Mouse (Mus musculus): ENCODE results near the gene Ccdc187. TPM values are rescaled to one million over a fixed set of nuclear protein-coding genes. Genes with fewer than 3 reads are reported as not detected.

Ccdc187 gene
- polyA plus RNA-seq, 1 experiment from 2014 or later, result 0.09 TPM

GRCm38 (mm10) chr2:26329402-26329801 lies 35.0 kb upstream of the Ccdc187 start:
- WGBS (ENCODE audit: insufficient replicate concordance), result 49% methylated on average over 8 of the region's 8 CpGs
- Histone ChIP-seq H3K27me3 (ENCODE audit: control insufficient read depth, insufficient read depth, low read length) (no peaks in the 10 kb centered on the region), H3K36me3 (ENCODE audit: control insufficient read depth, insufficient read depth, low read length) (peaks cover 29% of the 10 kb centered on the region), H3K9me3 (replicated peaks; ENCODE audit: control insufficient read depth, low read length) (no peaks in the 10 kb centered on the region), H3K4me2 (no peak overlapping the region), H3K4me1 (ENCODE audit: control insufficient read depth, insufficient read depth, low read length) (peaks cover 16% of the 10 kb centered on the region), H3K27ac (ENCODE audit: low read depth, low read length) (peak overlapping the region; percentile 76), H3K4me3 (ENCODE audit: low read depth, low read length) (no peak overlapping the region), H3K9ac (ENCODE audit: low read depth, low read length) (no peak overlapping the region)
- 0 out of 2 replicates have a peak, but pooled peaks have one; percentile 52 for ATAC-seq (replicated peaks; ENCODE audit: insufficient number of reproducible peaks, low FRiP score, low TSS enrichment)

- H3K4me3 ChIP-seq (ENCODE audit: low read depth, low read length), result no peak overlapping the region
- no peak overlapping the region for H3K4me2 ChIP-seq
- peaks cover 40% of the 10 kb centered on the region for H3K36me3 ChIP-seq (ENCODE audit: control insufficient read depth, insufficient read depth, low read length)
- WGBS (ENCODE audit: insufficient replicate concordance), result 91% methylated on average over 4 of the region's 4 CpGs
- no peak overlapping the region for H3K27ac ChIP-seq (ENCODE audit: low read depth, low read length)
- no peaks in the 10 kb centered on the region for H3K9me3 ChIP-seq (replicated peaks; ENCODE audit: control insufficient read depth, low read length)
- H3K27me3 ChIP-seq (ENCODE audit: control insufficient read depth, insufficient read depth, low read length), result no peaks in the 10 kb centered on the region
- H3K4me1 ChIP-seq (ENCODE audit: control insufficient read depth, insufficient read depth, low read length), result peaks cover 16% of the 10 kb centered on the region
- H3K9ac ChIP-seq (ENCODE audit: low read depth, low read length), result no peak overlapping the region
- ATAC-seq (replicated peaks; ENCODE audit: insufficient number of reproducible peaks, low FRiP score, low TSS enrichment), result no peak
Observed at GRCm38 (mm10) chr2:26327852-26328251, 33.5 kb upstream of the Ccdc187 start.

- Histone ChIP-seq H3K9ac (ENCODE audit: low read depth, low read length) (no peak overlapping the region), H3K9me3 (replicated peaks; ENCODE audit: control insufficient read depth, low read length) (no peaks in the 10 kb centered on the region), H3K27me3 (ENCODE audit: control insufficient read depth, insufficient read depth, low read length) (no peaks in the 10 kb centered on the region), H3K36me3 (ENCODE audit: control insufficient read depth, insufficient read depth, low read length) (peaks cover 35% of the 10 kb centered on the region), H3K4me2 (no peak overlapping the region), H3K27ac (ENCODE audit: low read depth, low read length) (peak overlapping the region; percentile 41), H3K4me1 (ENCODE audit: control insufficient read depth, insufficient read depth, low read length) (peaks cover 16% of the 10 kb centered on the region), H3K4me3 (ENCODE audit: low read depth, low read length) (no peak overlapping the region)
- peak; percentile 56 for ATAC-seq (replicated peaks; ENCODE audit: insufficient number of reproducible peaks, low FRiP score, low TSS enrichment)
- 57% methylated on average over 15 of the region's 15 CpGs for WGBS (ENCODE audit: insufficient replicate concordance)
Observed at GRCm38 (mm10) chr2:26325386-26326181, 31.2 kb upstream of the Ccdc187 start.

- Histone ChIP-seq H3K4me2 (no peak overlapping the region), H3K4me3 (ENCODE audit: low read depth, low read length) (no peak overlapping the region), H3K27ac (ENCODE audit: low read depth, low read length) (peak overlapping the region; percentile 18; the same call in 1 of the 2 replicates), H3K9ac (ENCODE audit: low read depth, low read length) (no peak overlapping the region), H3K4me1 (ENCODE audit: control insufficient read depth, insufficient read depth, low read length) (peaks cover 15% of the 10 kb centered on the region), H3K36me3 (ENCODE audit: control insufficient read depth, insufficient read depth, low read length) (peaks cover 35% of the 10 kb centered on the region), H3K9me3 (replicated peaks; ENCODE audit: control insufficient read depth, low read length) (no peaks in the 10 kb centered on the region), H3K27me3 (ENCODE audit: control insufficient read depth, insufficient read depth, low read length) (no peaks in the 10 kb centered on the region)
- 63% methylated on average over 2 of the region's 2 CpGs for WGBS (ENCODE audit: insufficient replicate concordance)
- no peak for ATAC-seq (replicated peaks; ENCODE audit: insufficient number of reproducible peaks, low FRiP score, low TSS enrichment)
Observed at GRCm38 (mm10) chr2:26324917-26325316, 30.6 kb upstream of the Ccdc187 start.

- Histone ChIP-seq H3K27me3 (ENCODE audit: control insufficient read depth, insufficient read depth, low read length) (no peaks in the 10 kb centered on the region), H3K9me3 (replicated peaks; ENCODE audit: control insufficient read depth, low read length) (no peaks in the 10 kb centered on the region), H3K4me2 (no peak overlapping the region), H3K36me3 (ENCODE audit: control insufficient read depth, insufficient read depth, low read length) (peaks cover 35% of the 10 kb centered on the region), H3K4me3 (ENCODE audit: low read depth, low read length) (no peak overlapping the region), H3K4me1 (ENCODE audit: control insufficient read depth, insufficient read depth, low read length) (peaks cover 9% of the 10 kb centered on the region; the same call in 1 of the 2 replicates), H3K27ac (ENCODE audit: low read depth, low read length) (no peak overlapping the region), H3K9ac (ENCODE audit: low read depth, low read length) (no peak overlapping the region)
- no peak for ATAC-seq (replicated peaks; ENCODE audit: insufficient number of reproducible peaks, low FRiP score, low TSS enrichment)
- WGBS (ENCODE audit: insufficient replicate concordance), result 80% methylated on average over 13 of the region's 13 CpGs
Observed at GRCm38 (mm10) chr2:26323589-26324325, 29.4 kb upstream of the Ccdc187 start.

- H3K4me3 ChIP-seq (ENCODE audit: low read depth, low read length), result no peak overlapping the region
- H3K4me2 ChIP-seq, result no peak overlapping the region
- ATAC-seq (replicated peaks; ENCODE audit: insufficient number of reproducible peaks, low FRiP score, low TSS enrichment), result no peak
- H3K27me3 ChIP-seq (ENCODE audit: control insufficient read depth, insufficient read depth, low read length), result no peaks in the 10 kb centered on the region
- peaks cover 32% of the 10 kb centered on the region for H3K4me1 ChIP-seq (ENCODE audit: control insufficient read depth, insufficient read depth, low read length)
- peaks cover 18% of the 10 kb centered on the region for H3K36me3 ChIP-seq (ENCODE audit: control insufficient read depth, insufficient read depth, low read length)
- WGBS (ENCODE audit: insufficient replicate concordance), result 80% methylated on average over 14 of the region's 14 CpGs
- H3K9ac ChIP-seq (ENCODE audit: low read depth, low read length), result no peak overlapping the region
- no peak overlapping the region for H3K27ac ChIP-seq (ENCODE audit: low read depth, low read length)
- no peaks in the 10 kb centered on the region for H3K9me3 ChIP-seq (replicated peaks; ENCODE audit: control insufficient read depth, low read length)
Observed at GRCm38 (mm10) chr2:26320245-26321185, 26.2 kb upstream of the Ccdc187 start.

- no peak overlapping the region for H3K27ac ChIP-seq (ENCODE audit: low read depth, low read length)
- peaks cover 29% of the 10 kb centered on the region for H3K4me1 ChIP-seq (ENCODE audit: control insufficient read depth, insufficient read depth, low read length)
- H3K4me2 ChIP-seq, result no peak overlapping the region
- no peak overlapping the region for H3K9ac ChIP-seq (ENCODE audit: low read depth, low read length)
- peaks cover 11% of the 10 kb centered on the region for H3K36me3 ChIP-seq (ENCODE audit: control insufficient read depth, insufficient read depth, low read length)
- no peaks in the 10 kb centered on the region for H3K9me3 ChIP-seq (replicated peaks; ENCODE audit: control insufficient read depth, low read length)
- H3K27me3 ChIP-seq (ENCODE audit: control insufficient read depth, insufficient read depth, low read length), result no peaks in the 10 kb centered on the region
- ATAC-seq (replicated peaks; ENCODE audit: insufficient number of reproducible peaks, low FRiP score, low TSS enrichment), result no peak
- 83% methylated on average over 13 of the region's 13 CpGs for WGBS (ENCODE audit: insufficient replicate concordance)
- H3K4me3 ChIP-seq (ENCODE audit: low read depth, low read length), result no peak overlapping the region
Observed at GRCm38 (mm10) chr2:26319519-26320244, 25.3 kb upstream of the Ccdc187 start.

Data from heart, embryonic 11.5 days (tissue).